Mouse (Mus musculus) hindbrain, embryonic 13.5 days (tissue): ENCODE measurements around the gene BC051019. TPM values are rescaled to one million over a fixed set of nuclear protein-coding genes. Genes with fewer than 3 reads are reported as not detected.

Experiments
- ATAC-seq: fragments of 200-750 bp; cut with Nextera tagmentation; 2 replicates; pipeline ENCODE4 v1.8.0; 2017; ENCODE audit warnings: moderate TSS enrichment; ENCODE audit not compliant: low FRiP score
- H3K27ac ChIP-seq: fragments of 300-500 bp; sonication (generic); 2 replicates; pipeline ENCODE4 v1.5.1; 2015; ENCODE audit warnings: inconsistent platforms, mild to moderate bottlenecking, moderate library complexity
- H3K27me3 ChIP-seq: fragments of 300-500 bp; sonication (generic); 2 replicates; pipeline ENCODE4 v1.6.1; 2015; ENCODE audit warnings: mild to moderate bottlenecking, inconsistent platforms
- H3K36me3 ChIP-seq: fragments of 300-500 bp; sonication (generic); 2 replicates; pipeline ENCODE4 v1.6.1; 2015; ENCODE audit warnings: mild to moderate bottlenecking, inconsistent platforms
- H3K4me1 ChIP-seq: fragments of 300-500 bp; sonication (generic); replicated peaks from 2 replicates; pipeline ENCODE4 v1.6.1; 2015; ENCODE audit warnings: inconsistent platforms
- H3K4me2 ChIP-seq: fragments of 300-500 bp; sonication (generic); 2 replicates; pipeline ENCODE4 v1.6.1; 2015; ENCODE audit warnings: inconsistent platforms, mild to moderate bottlenecking, moderate library complexity
- H3K4me3 ChIP-seq: fragments of 300-500 bp; sonication (generic); 2 replicates; pipeline ENCODE4 v1.5.1; 2015; ENCODE audit warnings: mild to moderate bottlenecking, inconsistent platforms
- H3K9ac ChIP-seq: fragments of 300-500 bp; sonication (generic); 2 replicates; pipeline ENCODE4 v1.6.1; 2015; ENCODE audit warnings: mild to moderate bottlenecking, inconsistent platforms
- H3K9me3 ChIP-seq: fragments of 300-500 bp; sonication (generic); 2 replicates; pipeline ENCODE4 v1.6.1; 2016; ENCODE audit warnings: inconsistent platforms
- WGBS: fragments of 180-500 bp; shearing (Covaris S2); methylation state at CpG from one replicate; pipeline ENCODE4 v1.1.7; 2015; 5-methylcytosine and 5-hydroxymethylcytosine counted together
- polyA plus RNA-seq: library from polyadenylated mRNA; unstranded; fragments of >200 nt; fragmentation: Nextera tagmentation; extraction: Ambion mirVana; gene quantifications from 2 replicates; pipeline ENCODE4 v1.2.1, GENCODE M21; 2015

BC051019 gene
- polyA plus RNA-seq, 1 experiment from 2014 or later: 1.00 TPM

DNA sequence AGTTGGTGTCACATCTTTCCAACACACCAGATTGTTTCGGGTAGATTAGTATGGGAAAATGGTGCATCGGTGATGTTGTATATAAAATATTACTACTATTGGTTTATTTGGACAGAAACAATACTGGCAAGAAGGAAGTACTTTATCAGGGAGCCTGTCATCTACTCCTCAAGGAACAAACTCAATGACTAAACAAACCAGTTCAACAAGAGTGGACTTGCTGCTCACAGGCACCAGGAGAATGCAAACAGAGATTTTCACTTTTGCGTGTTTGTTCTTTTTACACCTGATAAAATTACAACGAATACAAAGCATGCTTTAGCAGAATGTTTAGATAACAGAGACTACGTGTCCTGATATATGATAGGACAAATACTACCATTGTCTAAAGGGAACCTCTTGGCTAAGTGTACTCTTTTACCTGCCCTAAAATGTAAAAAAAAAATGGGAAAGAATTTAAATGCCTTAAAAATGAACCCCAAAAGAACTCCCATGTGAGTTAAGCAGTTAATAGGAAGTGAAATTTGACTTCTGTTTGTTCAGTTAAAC lies 16.2 kb upstream of the BC051019 start:
- no peak for ATAC-seq
- Histone ChIP-seq H3K4me1 (no peaks in the 10 kb centered on the region), H3K27me3 (no peaks in the 10 kb centered on the region), H3K27ac (no peak overlapping the region), H3K9me3 (no peaks in the 10 kb centered on the region), H3K36me3 (peaks cover 89% of the 10 kb centered on the region), H3K9ac (no peak overlapping the region), H3K4me3 (no peak overlapping the region), H3K4me2 (no peak overlapping the region)
- WGBS: 92% methylated on average over 5 of the region's 5 CpGs

DNA sequence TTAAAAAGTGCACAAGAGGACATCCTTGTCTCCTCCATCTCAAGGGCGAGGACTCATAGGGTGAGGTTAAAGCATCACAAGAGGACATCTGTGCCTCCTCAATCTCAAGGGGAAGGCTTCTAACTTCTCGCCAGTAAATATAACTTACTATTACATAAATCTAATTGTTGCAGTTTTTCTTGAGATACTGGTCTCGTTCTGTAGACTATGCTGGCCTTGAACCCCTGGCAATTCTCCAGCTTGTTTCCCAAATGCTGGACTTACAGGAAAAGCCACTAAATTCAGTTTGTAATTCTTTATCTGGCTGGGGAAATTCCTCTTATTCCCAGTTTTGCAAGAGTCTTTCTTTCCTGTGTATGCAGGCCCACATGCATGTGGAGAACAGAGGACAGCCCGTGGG lies 11.2 kb upstream of the BC051019 start:
- Histone ChIP-seq H3K4me2 (no peak overlapping the region), H3K36me3 (peaks cover 51% of the 10 kb centered on the region), H3K4me1 (no peaks in the 10 kb centered on the region), H3K4me3 (no peak overlapping the region), H3K27ac (no peak overlapping the region), H3K9ac (no peak overlapping the region), H3K27me3 (no peaks in the 10 kb centered on the region), H3K9me3 (no peaks in the 10 kb centered on the region)
- ATAC-seq: no peak
- 93% methylated on average over 4 of the region's 4 CpGs for WGBS

DNA sequence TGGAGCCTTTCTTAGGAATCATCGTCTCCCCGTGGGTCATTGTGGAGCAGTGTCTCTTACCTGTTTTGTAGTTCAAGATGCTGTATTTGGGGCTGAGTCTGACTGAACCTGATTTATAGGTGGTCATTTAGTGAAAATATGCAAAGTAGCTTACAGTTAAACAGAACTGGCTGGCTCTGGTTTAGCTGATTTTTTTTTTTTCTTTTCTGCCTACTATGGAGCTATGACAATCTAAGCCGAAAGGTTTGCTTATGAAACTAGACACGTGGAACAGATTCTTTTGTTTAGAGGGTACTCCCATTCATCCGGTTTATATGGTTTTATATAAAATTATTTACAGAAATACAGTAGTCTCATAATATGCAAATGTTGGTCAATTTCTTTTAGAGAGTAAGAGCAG lies 8.0 kb upstream of the BC051019 start, which contains the start of gene Ascl3:
Ascl3 (minus strand) TSS at position 101 of the 400 bp plus-strand sequence.
- Histone ChIP-seq H3K4me3 (no peak within 1 kb of the TSS), H3K9ac (no peak within 1 kb of the TSS), H3K4me1 (no peaks in the 10 kb centered on the region), H3K4me2 (no peak within 1 kb of the TSS), H3K9me3 (no peaks in the 10 kb centered on the region), H3K36me3 (peaks cover 26% of the 10 kb centered on the region), H3K27ac (peak within 1 kb of the TSS; percentile 19; the same call in 1 of the 2 replicates), H3K27me3 (no peaks in the 10 kb centered on the region)
- no peak for ATAC-seq
- 85% methylated on average over 5 of the region's 5 CpGs for WGBS

DNA sequence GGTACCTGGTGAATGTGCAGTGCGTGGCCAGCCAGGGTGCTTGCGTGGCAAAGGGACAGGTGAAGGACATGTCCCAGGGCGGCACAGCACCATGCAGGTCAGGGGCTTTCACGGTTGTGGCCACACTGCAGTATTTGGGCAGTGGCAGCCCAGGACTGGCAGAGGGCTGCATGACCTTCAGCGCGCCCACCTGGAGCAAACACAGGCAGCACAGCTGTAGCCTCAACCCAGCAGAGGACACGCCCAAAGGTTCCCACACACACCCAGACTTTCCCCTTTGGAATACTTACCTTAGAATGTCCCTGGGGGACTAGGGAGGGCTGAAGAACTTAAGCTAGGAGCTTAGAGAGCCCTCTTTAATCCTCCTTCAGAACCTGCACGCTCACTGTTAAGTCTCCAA lies 536 bp downstream of the BC051019 start:
- Histone ChIP-seq H3K4me1 (no peaks in the 10 kb centered on the region), H3K36me3 (no peaks in the 10 kb centered on the region), H3K9ac (no peak overlapping the region), H3K4me2 (no peak overlapping the region), H3K27me3 (no peaks in the 10 kb centered on the region), H3K27ac (no peak overlapping the region), H3K4me3 (no peak overlapping the region), H3K9me3 (no peaks in the 10 kb centered on the region)
- WGBS: 94% methylated on average over 8 of the region's 8 CpGs
- ATAC-seq: no peak

DNA sequence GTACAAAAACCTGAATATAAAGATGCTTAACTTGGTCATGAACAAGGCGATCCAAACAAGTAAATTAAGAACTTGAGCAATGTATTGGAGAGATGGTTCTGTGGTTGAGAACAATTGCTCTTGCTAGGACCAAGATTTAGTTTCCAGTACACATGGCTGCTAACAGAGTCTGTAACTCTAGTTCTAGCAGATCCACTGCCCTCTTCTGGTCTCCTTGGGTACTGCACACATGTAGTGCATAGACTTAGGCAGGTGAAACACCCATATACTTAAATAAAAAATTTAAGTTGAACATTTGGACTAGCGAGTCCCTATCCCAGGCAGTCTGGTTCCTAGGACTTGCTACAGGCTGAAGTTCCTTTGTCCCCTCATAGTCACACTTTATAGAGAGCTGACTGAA lies 1.0 kb downstream of the BC051019 start:
- Histone ChIP-seq H3K4me1 (no peaks in the 10 kb centered on the region), H3K4me2 (no peak overlapping the region), H3K9me3 (no peaks in the 10 kb centered on the region), H3K27me3 (no peaks in the 10 kb centered on the region), H3K4me3 (no peak overlapping the region), H3K27ac (no peak overlapping the region), H3K9ac (no peak overlapping the region), H3K36me3 (no peaks in the 10 kb centered on the region)
- over 99% methylated on average over 2 of the region's 2 CpGs for WGBS
- ATAC-seq: no peak

DNA sequence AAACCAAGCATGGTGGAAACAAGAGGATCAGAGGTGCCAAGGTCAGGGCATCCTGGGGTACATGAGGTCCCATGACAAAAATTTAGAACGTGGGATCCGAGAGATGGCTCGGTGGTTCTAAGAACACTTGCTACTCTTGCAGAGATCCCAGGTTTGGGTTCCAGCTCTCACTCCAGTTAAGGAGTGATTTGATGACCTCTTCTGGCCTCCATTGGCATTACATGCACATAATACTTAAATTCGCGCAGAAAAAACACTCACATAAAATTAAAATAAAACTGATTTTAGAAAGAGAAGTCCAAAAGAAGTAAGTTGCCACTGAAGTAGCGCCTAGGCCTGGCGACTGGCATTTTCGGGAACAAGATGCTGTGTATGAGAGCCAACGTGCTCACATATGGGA lies 4.4 kb downstream of the BC051019 start:
- no peak for ATAC-seq
- 70% methylated on average over 9 of the region's 9 CpGs for WGBS

DNA sequence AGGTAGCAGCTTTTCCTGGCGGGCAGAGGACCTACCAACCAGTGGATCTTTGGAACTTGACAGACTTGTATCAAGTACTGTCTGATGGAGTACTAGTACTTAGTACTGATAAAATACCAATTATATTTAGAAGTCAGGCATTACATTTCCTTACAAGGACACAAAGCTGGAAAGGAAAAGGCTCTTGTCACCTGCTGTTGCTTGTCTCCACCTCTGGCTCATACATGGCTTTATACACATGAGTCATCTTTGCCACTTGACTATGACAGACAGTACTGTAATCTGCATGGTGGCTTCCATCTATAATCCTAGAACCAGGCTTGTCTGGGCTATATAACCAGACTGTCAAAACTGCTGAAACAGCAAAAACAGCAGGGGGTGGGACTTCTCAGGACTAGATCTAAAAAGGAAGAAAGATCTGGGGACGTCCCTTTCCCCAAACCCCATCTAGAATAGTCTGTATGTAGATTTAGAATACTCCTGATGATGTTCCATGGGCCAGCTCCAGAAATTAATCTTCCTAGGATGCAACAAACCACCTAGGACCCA lies 10.1 kb downstream of the BC051019 start:
- H3K9me3 ChIP-seq: no peaks in the 10 kb centered on the region
- H3K27ac ChIP-seq: no peak overlapping the region
- 90% methylated on average over 2 of the region's 2 CpGs for WGBS
- no peaks in the 10 kb centered on the region for H3K27me3 ChIP-seq
- H3K4me1 ChIP-seq: no peaks in the 10 kb centered on the region
- no peak for ATAC-seq
- H3K9ac ChIP-seq: no peak overlapping the region
- H3K36me3 ChIP-seq: peaks cover 36% of the 10 kb centered on the region
- no peak overlapping the region for H3K4me3 ChIP-seq
- H3K4me2 ChIP-seq: no peak overlapping the region

More for the DNA sequence above, 4.4 kb downstream of the BC051019 start:
- H3K9me3 ChIP-seq: no peaks in the 10 kb centered on the region
- no peaks in the 10 kb centered on the region for H3K36me3 ChIP-seq
- H3K27me3 ChIP-seq: no peaks in the 10 kb centered on the region
- no peak overlapping the region for H3K27ac ChIP-seq
- H3K4me3 ChIP-seq: no peak overlapping the region
- no peaks in the 10 kb centered on the region for H3K4me1 ChIP-seq
- H3K4me2 ChIP-seq: no peak overlapping the region
- no peak overlapping the region for H3K9ac ChIP-seq

DNA sequence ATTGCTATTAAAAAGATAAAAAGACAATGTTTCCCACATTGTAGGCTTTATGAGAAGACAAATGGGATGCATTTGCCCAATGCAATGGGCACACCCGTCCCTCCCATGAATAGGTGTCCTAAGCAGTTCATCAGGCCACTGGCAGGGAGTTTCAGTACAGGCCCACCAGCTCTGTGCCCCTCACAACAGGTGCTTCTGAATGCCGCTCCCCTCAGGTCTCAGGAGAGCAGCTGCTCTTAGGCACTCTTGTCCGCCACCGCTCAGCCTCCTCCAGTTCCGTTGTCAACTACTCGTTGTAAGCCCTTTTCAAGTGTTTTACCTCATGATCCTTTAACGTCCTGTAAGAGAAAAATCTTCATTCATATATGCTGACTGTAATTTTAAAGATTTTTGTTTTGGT lies 11.5 kb downstream of the BC051019 start:
- Histone ChIP-seq H3K27ac (no peak overlapping the region), H3K9me3 (no peaks in the 10 kb centered on the region), H3K27me3 (no peaks in the 10 kb centered on the region), H3K9ac (no peak overlapping the region), H3K36me3 (peaks cover 36% of the 10 kb centered on the region), H3K4me1 (no peaks in the 10 kb centered on the region), H3K4me2 (no peak overlapping the region), H3K4me3 (no peak overlapping the region)
- 91% methylated on average over 7 of the region's 7 CpGs for WGBS
- no peak for ATAC-seq

DNA sequence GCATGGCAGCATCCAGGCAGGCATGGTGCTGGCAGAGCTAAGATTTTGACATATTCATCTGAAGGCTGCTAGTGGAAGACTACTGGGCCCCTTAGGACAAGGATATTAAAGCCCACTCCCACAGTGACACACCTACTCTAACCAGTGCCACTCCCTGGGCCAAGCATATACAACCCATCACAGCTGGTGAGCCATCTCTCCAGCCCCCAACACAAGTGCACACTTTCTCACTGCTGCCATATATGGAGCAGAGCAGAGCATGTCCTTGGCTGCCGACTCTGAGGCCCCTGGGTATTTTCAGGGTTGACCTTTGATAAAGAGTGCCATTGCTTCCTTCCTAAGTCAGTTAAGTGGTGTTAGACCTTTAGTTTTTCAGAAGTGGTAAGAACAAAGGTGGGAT lies 13.6 kb downstream of the BC051019 start:
- Histone ChIP-seq H3K4me3 (no peak overlapping the region), H3K9ac (no peak overlapping the region), H3K9me3 (no peaks in the 10 kb centered on the region), H3K4me1 (no peaks in the 10 kb centered on the region), H3K27me3 (no peaks in the 10 kb centered on the region), H3K36me3 (peaks cover 36% of the 10 kb centered on the region), H3K4me2 (no peak overlapping the region), H3K27ac (no peak overlapping the region)
- 78% methylated on average over 1 of the region's 1 CpGs for WGBS
- ATAC-seq: no peak

DNA sequence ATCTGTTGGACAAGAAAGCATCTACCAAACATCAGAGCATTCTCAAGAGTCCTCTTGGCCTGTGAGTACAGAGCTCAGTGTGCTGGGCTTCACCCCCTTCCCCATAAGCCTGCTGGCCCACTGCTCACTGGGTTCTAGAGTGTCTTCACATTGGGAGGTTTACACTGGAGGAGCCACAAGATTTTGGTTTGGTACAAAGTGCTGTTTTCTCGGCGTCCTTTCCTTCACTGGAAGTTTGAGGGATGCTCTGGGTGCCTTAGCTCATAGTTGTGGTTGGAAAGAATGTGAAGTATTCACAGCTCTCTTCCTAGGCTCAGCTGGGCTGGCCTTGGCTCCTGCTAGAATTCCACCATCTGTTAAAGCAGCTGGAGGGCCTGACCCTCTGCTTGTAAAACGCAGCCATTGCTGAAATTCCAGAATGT lies 14.7 kb downstream of the BC051019 start:
- ATAC-seq: no peak
- no peak overlapping the region for H3K4me3 ChIP-seq
- H3K27me3 ChIP-seq: no peaks in the 10 kb centered on the region
- no peaks in the 10 kb centered on the region for H3K9me3 ChIP-seq
- 80% methylated on average over 3 of the region's 3 CpGs for WGBS
- no peak overlapping the region for H3K4me2 ChIP-seq
- H3K36me3 ChIP-seq: peaks cover 36% of the 10 kb centered on the region
- H3K9ac ChIP-seq: no peak overlapping the region
- 0 out of 2 replicates have a peak, but pooled peaks cover 3% of the 10 kb centered on the region for H3K4me1 ChIP-seq
- no peak overlapping the region for H3K27ac ChIP-seq

DNA sequence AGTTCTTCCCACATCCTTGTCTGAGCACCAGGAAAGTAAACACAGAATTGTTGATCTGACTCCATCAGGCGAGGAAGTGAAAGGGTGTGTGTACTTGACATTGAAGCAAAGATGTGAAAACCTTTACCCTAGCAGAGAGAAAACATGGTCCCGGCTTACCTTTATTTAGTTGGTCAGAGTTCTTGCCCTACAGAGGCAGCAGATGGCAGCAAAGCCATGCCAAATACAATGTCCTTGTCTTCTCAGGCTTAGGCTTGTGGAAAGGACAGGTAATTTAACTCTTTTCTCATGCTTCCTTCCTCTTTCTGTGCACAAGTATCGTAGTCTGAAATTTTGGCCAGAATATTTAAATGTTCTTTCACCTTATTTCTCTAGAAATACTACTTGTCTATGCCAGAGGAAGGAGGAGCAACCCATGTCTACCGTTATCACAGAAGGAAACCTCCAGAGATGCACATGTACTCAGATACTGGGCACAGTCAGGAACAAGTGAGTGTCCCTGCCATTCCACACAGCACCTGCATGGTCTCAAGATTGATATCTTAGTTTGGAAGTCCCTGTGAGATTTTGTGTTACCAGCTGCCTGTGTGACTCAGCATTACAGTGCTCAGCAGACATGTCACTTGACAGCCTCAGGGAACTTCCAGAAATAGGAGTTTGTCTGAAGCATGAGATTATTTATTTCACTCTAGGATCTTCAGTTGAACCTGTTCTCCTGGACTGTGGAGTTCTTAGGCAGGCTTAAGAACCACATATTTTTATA lies 16.4 kb downstream of the BC051019 start:
- no peak overlapping the region for H3K4me3 ChIP-seq
- 53% methylated on average over 4 of the region's 4 CpGs for WGBS
- ATAC-seq: no peak

DNA sequence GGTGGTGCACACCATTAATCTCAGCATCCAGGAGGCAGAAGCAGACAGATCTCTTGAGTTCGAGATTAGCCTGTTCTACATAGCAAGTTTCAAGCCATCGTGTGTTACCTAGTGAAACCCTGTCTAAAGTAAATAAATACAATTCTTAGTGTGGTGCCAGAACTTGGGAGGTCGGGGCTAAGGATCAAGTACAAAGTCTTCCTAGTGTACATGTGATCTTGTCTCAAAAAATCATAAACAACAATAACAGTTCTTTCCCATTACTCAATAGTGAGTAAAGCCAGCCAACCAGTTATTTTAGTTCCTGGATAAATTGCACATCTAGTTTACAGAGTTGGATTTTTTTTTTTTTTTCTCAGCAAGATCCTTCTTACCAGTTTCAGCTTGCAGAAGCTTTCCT lies 19.2 kb downstream of the BC051019 start:
- H3K4me3 ChIP-seq: peak overlapping the region; percentile 59
- peak overlapping the region; percentile 65 for H3K4me2 ChIP-seq
- no peak overlapping the region for H3K9ac ChIP-seq
- H3K36me3 ChIP-seq: peaks cover 6% of the 10 kb centered on the region; the same call in 1 of the 2 replicates
- H3K27me3 ChIP-seq: 0 out of 2 replicates have a peak, but pooled peaks cover 4% of the 10 kb centered on the region
- ATAC-seq: no peak
- H3K4me1 ChIP-seq: 0 out of 2 replicates have a peak, but pooled peaks cover 6% of the 10 kb centered on the region
- WGBS: 75% methylated on average over 3 of the region's 3 CpGs
- H3K27ac ChIP-seq: no peak overlapping the region
- no peaks in the 10 kb centered on the region for H3K9me3 ChIP-seq

More for the DNA sequence above, 16.4 kb downstream of the BC051019 start:
- H3K4me2 ChIP-seq: no peak overlapping the region
- H3K9me3 ChIP-seq: no peaks in the 10 kb centered on the region
- 0 out of 2 replicates have a peak, but pooled peaks cover 4% of the 10 kb centered on the region for H3K27me3 ChIP-seq
- 0 out of 2 replicates have a peak, but pooled peaks cover 6% of the 10 kb centered on the region for H3K4me1 ChIP-seq
- H3K36me3 ChIP-seq: peaks cover 26% of the 10 kb centered on the region
- H3K9ac ChIP-seq: no peak overlapping the region
- H3K27ac ChIP-seq: no peak overlapping the region
